Comparison of ENCODE assay signal across 11 mouse cellular contexts in the genomic region with DNA sequence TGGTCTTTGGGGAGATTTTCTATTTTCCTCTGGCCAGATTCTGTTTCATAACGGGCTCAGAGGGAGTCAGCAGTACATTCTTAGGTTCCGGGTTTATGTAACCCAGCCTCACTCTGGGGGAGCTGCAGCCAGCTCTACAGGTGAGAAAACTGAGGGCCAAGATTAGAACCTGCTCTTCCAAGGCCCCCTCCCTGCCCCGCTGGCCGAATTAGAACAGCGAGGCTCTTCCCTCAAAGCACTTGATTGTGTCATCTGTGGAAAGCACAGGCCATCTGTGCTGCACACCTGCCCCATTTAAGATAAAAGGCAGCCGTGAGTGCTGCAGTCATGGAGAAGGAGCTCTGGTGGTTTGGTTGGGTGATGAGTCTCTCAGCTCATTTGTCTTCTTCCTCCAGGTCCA.
DNase-seq lines count a peak whose midpoint lies in the region; ATAC-seq and TF ChIP-seq lines count a peak whose summit lies in the region.
"Had no signal": no experiment of that assay in that cellular context is flagged by ENCODE, and none has a peak within 500 bp of the region (broad histone marks: within the 10 kb centered on the region; RNA-seq: fewer than 3 reads in every experiment).

No protein-coding gene starts in this region.

- TF ChIP-seq CTCF in stomach, postnatal 0 days (IDR thresholded peaks at IDR 0.05; ENCODE audit: low read depth): no peak

- 60% methylated on average over 6 of the region's 6 CpGs for WGBS in stomach, postnatal 0 days

- no peak for TF ChIP-seq EP300 in stomach, postnatal 0 days (optimal IDR thresholded peaks at IDR 0.05)

- no peak overlapping the region for H3K9ac ChIP-seq in stomach, postnatal 0 days (ENCODE audit: low read length)
- H3K9ac ChIP-seq: embryonic facial prominence, embryonic 12.5 days had no signal

- H3K36me3 ChIP-seq in stomach, postnatal 0 days (ENCODE audit: control insufficient read depth, insufficient read depth, low read length): peaks cover 18% of the 10 kb centered on the region

- peak overlapping the region; percentile 12; the same call in 1 of the 2 replicates for H3K4me2 ChIP-seq in stomach, postnatal 0 days (replicated peaks; ENCODE audit: low read depth)
- H3K4me2 ChIP-seq: embryonic facial prominence, embryonic 12.5 days had no signal

- peaks cover 2% of the 10 kb centered on the region; the same call in 1 of the 2 replicates for H3K4me1 ChIP-seq in stomach, postnatal 0 days (replicated peaks; ENCODE audit: control insufficient read depth, insufficient read depth)

- H3K4me3 ChIP-seq in stomach, postnatal 0 days (ENCODE audit: low read depth, low read length): no peak overlapping the region
- H3K4me3 ChIP-seq: embryonic facial prominence, embryonic 12.5 days had no signal

- peak overlapping the region; percentile 88 for H3K27ac ChIP-seq in stomach, postnatal 0 days (replicated peaks)
- H3K27ac ChIP-seq: embryonic facial prominence, embryonic 12.5 days had no signal

- no peaks in the 10 kb centered on the region for H3K27me3 ChIP-seq in stomach, postnatal 0 days (ENCODE audit: control insufficient read depth, insufficient read depth, low read length)
- H3K27me3 ChIP-seq: embryonic facial prominence, embryonic 12.5 days had no signal

- no peaks in the 10 kb centered on the region for H3K9me3 ChIP-seq in stomach, postnatal 0 days (ENCODE audit: control insufficient read depth, low read length)
- H3K9me3 ChIP-seq: embryonic facial prominence, embryonic 12.5 days had no signal

- ATAC-seq in stomach, postnatal 0 days (ENCODE audit: low FRiP score, low TSS enrichment): peak; percentile 46

- DNase-seq in cerebellum, adult 11 months: peak; percentile 45
- no peak for DNase-seq in cerebellum, postnatal 4 days (ENCODE audit: low spot score in 2 of 2)
- DNase-seq in layer of hippocampus, adult 9-11 months: peak; percentile 25
- DNase-seq in layer of hippocampus, postnatal 25 days (ENCODE audit: extremely low spot score in 1 of 2, low spot score in 1 of 2): no peak
- DNase-seq in cerebellum, adult 9-11 months: peak; percentile 75
- no peak for DNase-seq in stomach, postnatal 0 days (ENCODE audit: low spot score)
- DNase-seq in embryo, embryonic 11 days: no peak
- no peak for DNase-seq in gastrocnemius, postnatal 25 days
- DNase-seq: heart, postnatal 4 days; retina, postnatal 1 day had no signal

Comparison
In these comparisons a context has a peak if more than half of its experiments do, and no peak if none do; other contexts are left out.
1. DNase-seq: peak in cerebellum, adult 11 months (single experiment), layer of hippocampus, adult 9-11 months (single experiment) and cerebellum, adult 9-11 months (single experiment); none in cerebellum, postnatal 4 days (0 of 2), layer of hippocampus, postnatal 25 days (0 of 2), stomach, postnatal 0 days (single experiment), embryo, embryonic 11 days (single experiment) and gastrocnemius, postnatal 25 days (single experiment).